Mouse (Mus musculus): ENCODE data around the gene Plvap. TPM values are rescaled to one million over a fixed set of nuclear protein-coding genes. Genes with fewer than 3 reads are reported as not detected.
A peak's percentile ranks its signal among the peaks of the same experiment; 100 is the strongest.

Gene Plvap
- total and polyA plus RNA-seq, 3 experiments = 22.1 to 42.9 (median 28.3) TPM

DNA sequence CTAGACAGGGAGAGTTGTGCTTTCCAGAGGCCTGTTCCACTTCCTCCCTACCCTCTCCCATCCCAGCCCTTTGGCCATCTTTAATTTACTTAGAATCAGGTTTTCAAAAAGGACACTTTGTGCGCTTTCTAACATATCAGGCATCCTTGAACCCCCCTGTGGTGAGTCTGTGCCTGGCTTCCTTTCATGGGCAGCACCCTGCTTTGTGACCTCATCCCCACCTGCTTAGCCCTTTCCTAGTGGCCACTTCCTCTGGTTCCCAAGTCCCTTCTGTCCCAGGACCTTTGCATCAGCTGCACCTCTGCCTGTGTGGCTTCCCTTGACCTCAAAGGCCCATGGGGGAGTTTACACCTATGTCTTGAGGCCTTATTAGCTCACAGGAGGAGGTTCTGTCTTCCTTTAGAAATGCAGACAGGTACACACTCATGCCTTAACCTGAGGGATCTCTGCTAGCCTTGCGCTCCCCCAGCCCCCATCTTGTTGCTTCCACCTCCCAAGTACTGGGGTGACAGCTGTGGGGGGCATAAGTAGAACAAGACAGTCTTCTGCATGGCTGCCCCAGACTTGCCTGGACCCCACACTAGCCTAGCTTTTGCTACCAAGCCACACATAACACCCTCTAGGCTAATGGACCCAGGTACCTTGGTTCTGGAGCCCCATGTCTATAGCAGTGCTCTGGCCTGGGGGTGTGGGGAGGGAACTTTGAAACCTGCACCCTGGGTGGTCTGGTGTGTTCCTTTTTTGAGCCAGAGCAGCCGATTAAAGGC is 41.2 kb downstream of the Plvap start:
- intact Hi-C loops (cut with DNase I) = no loop called here
- H3K4me3 ChIP-seq = peak overlapping the region; percentile 79; the same call in 1 of the 2 replicates
- TF ChIP-seq POLR2A (IDR thresholded peaks at IDR 0.05; ENCODE audit: insufficient read depth, low read depth, low read length) (no peak), CTCF (IDR thresholded peaks at IDR 0.05) (no peak), EP300 (IDR thresholded peaks at IDR 0.05; ENCODE audit: insufficient read depth, low read depth, low read length) (no peak)
- no peaks in the 10 kb centered on the region for H3K36me3 ChIP-seq (ENCODE audit: control insufficient read depth, insufficient read depth, low read length)
- peak overlapping the region; percentile 89; the same call in 1 of the 2 replicates for H3K9ac ChIP-seq (ENCODE audit: low read depth, low read length)
- 85% methylated on average over 3 of the region's 3 CpGs for WGBS
- H3K27ac ChIP-seq = no peak overlapping the region
- H3K79me2 ChIP-seq (replicated peaks; ENCODE audit: control insufficient read depth, insufficient read depth, low read length) = peaks cover 3% of the 10 kb centered on the region; the same call in 1 of the 2 replicates
- H3K4me1 ChIP-seq (ENCODE audit: control insufficient read depth, insufficient read depth, low read length) = peaks cover 7% of the 10 kb centered on the region
- no peaks in the 10 kb centered on the region for H3K27me3 ChIP-seq (ENCODE audit: control insufficient read depth, insufficient read depth, low read length)
- DNase-seq = no peak

GRCm38 (mm10) chr8:71469411-71469810 is 42.1 kb downstream of the Plvap start:
- Histone ChIP-seq H3K27me3 (ENCODE audit: control insufficient read depth, insufficient read depth, low read length) (no peaks in the 10 kb centered on the region), H3K36me3 (ENCODE audit: control insufficient read depth, insufficient read depth, low read length) (no peaks in the 10 kb centered on the region), H3K9ac (ENCODE audit: low read depth, low read length) (peak overlapping the region; percentile 89), H3K4me3 (peak overlapping the region; percentile 79), H3K27ac (peak overlapping the region; percentile 87), H3K79me2 (replicated peaks; ENCODE audit: control insufficient read depth, insufficient read depth, low read length) (peaks cover 3% of the 10 kb centered on the region; the same call in 1 of the 2 replicates), H3K4me1 (ENCODE audit: control insufficient read depth, insufficient read depth, low read length) (peaks cover 7% of the 10 kb centered on the region)
- no peak for TF ChIP-seq POLR2A (IDR thresholded peaks at IDR 0.05; ENCODE audit: insufficient read depth, low read depth, low read length)
- TF ChIP-seq CTCF (IDR thresholded peaks at IDR 0.05) = no peak
- no peak for TF ChIP-seq EP300 (IDR thresholded peaks at IDR 0.05; ENCODE audit: insufficient read depth, low read depth, low read length)
- intact Hi-C loops (cut with DNase I) = no loop called here
- DNase-seq = peak in 1 of 2 experiments; percentile 61
- WGBS = under 1% methylated on average over 24 of the region's 24 CpGs

DNA sequence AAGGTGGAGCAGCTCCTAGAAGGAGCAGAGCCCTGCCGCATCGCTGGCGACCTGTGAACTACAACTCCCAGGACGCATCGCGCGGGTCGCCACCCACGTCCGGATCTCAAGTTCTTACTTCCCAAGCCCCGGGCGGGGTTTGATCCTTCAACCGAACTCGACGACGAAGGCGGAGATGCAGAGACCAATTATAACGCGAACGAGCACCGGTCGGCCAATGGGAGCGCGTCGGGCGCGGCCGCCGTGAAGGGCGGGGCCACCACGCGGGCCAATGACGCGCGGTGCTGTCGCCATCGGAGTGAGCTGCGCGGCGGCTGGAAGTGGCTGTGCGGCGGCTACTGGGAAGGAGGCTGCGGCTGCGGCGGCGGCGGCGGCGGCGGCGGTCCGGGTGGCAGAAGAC is 42.6 kb downstream of the Plvap start, which contains the start of gene Dda1:
Gene Dda1, plus strand, starts transcription at position 284 of the 400 bp plus-strand sequence.
- H3K27ac ChIP-seq = peak within 1 kb of the TSS; percentile 87
- peak; percentile 94 to 99 for DNase-seq
- under 1% methylated on average over 43 of the region's 52 CpGs for WGBS
- no peaks in the 10 kb centered on the region for H3K27me3 ChIP-seq (ENCODE audit: control insufficient read depth, insufficient read depth, low read length)
- intact Hi-C loops (cut with DNase I) = no loop called here
- H3K4me3 ChIP-seq = peak within 1 kb of the TSS; percentile 79
- peak within 1 kb of the TSS; percentile 89 for H3K9ac ChIP-seq (ENCODE audit: low read depth, low read length)
- peaks cover 8% of the 10 kb centered on the region for H3K4me1 ChIP-seq (ENCODE audit: control insufficient read depth, insufficient read depth, low read length)
- H3K79me2 ChIP-seq (replicated peaks; ENCODE audit: control insufficient read depth, insufficient read depth, low read length) = peaks cover 3% of the 10 kb centered on the region; the same call in 1 of the 2 replicates
- no peaks in the 10 kb centered on the region for H3K36me3 ChIP-seq (ENCODE audit: control insufficient read depth, insufficient read depth, low read length)
- TF ChIP-seq CTCF (IDR thresholded peaks at IDR 0.05) (no peak), EP300 (IDR thresholded peaks at IDR 0.05; ENCODE audit: insufficient read depth, low read depth, low read length) (no peak), POLR2A (IDR thresholded peaks at IDR 0.05; ENCODE audit: insufficient read depth, low read depth, low read length) (peak; percentile 54; the same call in 1 of the 2 replicates)

DNA sequence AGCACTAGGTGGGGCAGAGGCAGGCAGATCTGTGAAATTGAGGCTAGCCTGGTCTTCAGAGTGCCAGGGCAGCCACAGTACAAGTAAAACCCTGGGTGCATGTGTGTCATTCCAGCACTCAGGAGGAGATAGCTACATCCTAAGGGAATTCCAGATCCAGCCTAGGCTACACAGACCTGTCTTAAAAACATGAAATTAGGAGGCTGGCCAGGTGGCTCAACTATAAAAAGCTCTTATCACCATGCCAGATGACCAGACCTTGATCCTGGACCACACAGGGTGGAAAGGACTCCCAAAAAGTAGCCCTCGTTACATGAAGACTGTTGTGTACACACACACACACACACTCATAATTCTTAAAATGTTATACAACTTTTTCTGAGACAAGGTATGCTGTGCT is 43.6 kb downstream of the Plvap start:
- 86% methylated on average over 1 of the region's 1 CpGs for WGBS
- Histone ChIP-seq H3K27ac (no peak overlapping the region), H3K9ac (ENCODE audit: low read depth, low read length) (no peak overlapping the region), H3K79me2 (replicated peaks; ENCODE audit: control insufficient read depth, insufficient read depth, low read length) (peaks cover 3% of the 10 kb centered on the region; the same call in 1 of the 2 replicates), H3K36me3 (ENCODE audit: control insufficient read depth, insufficient read depth, low read length) (no peaks in the 10 kb centered on the region), H3K4me1 (ENCODE audit: control insufficient read depth, insufficient read depth, low read length) (peaks cover 11% of the 10 kb centered on the region), H3K27me3 (ENCODE audit: control insufficient read depth, insufficient read depth, low read length) (no peaks in the 10 kb centered on the region), H3K4me3 (no peak overlapping the region)
- intact Hi-C loops (cut with DNase I) = no loop called here
- DNase-seq = no peak
- TF ChIP-seq CTCF (IDR thresholded peaks at IDR 0.05) = no peak
- no peak for TF ChIP-seq POLR2A (IDR thresholded peaks at IDR 0.05; ENCODE audit: insufficient read depth, low read depth, low read length)
- no peak for TF ChIP-seq EP300 (IDR thresholded peaks at IDR 0.05; ENCODE audit: insufficient read depth, low read depth, low read length)

GRCm38 (mm10) chr8:71467201-71467600 is 44.4 kb downstream of the Plvap start:
- no peaks in the 10 kb centered on the region for H3K27me3 ChIP-seq (ENCODE audit: control insufficient read depth, insufficient read depth, low read length)
- no peak for DNase-seq
- no peak overlapping the region for H3K27ac ChIP-seq
- no peaks in the 10 kb centered on the region for H3K36me3 ChIP-seq (ENCODE audit: control insufficient read depth, insufficient read depth, low read length)
- WGBS = 86% methylated on average over 2 of the region's 2 CpGs
- H3K9ac ChIP-seq (ENCODE audit: low read depth, low read length) = no peak overlapping the region
- no peak overlapping the region for H3K4me3 ChIP-seq
- H3K4me1 ChIP-seq (ENCODE audit: control insufficient read depth, insufficient read depth, low read length) = peaks cover 15% of the 10 kb centered on the region
- peaks cover 3% of the 10 kb centered on the region; the same call in 1 of the 2 replicates for H3K79me2 ChIP-seq (replicated peaks; ENCODE audit: control insufficient read depth, insufficient read depth, low read length)
- intact Hi-C loops (cut with DNase I) = no loop called here
- TF ChIP-seq EP300 (IDR thresholded peaks at IDR 0.05; ENCODE audit: insufficient read depth, low read depth, low read length) (no peak), CTCF (IDR thresholded peaks at IDR 0.05) (no peak)

DNA sequence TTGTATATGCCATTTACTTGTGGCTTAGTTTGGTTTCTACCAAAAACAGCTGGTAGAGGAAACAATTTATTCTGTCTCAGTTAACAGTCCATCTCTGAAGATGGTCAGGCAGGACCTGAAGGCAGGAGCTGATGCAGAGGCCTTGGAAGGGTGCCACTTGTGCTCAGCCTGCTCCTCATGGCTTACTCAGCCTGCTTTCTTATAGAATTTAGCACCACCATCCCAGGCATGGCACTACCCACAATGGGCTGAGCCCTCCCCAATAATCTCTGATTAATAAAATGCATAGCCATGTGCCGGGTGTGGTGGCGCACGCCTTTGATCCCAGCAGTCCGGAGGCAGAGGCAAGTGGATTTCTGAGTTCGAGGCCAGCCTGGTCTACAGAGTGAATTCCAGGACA is 45.4 kb downstream of the Plvap start:
- intact Hi-C loops (cut with DNase I) = no loop called here
- Histone ChIP-seq H3K79me2 (replicated peaks; ENCODE audit: control insufficient read depth, insufficient read depth, low read length) (peaks cover 3% of the 10 kb centered on the region; the same call in 1 of the 2 replicates), H3K27ac (no peak overlapping the region), H3K4me1 (ENCODE audit: control insufficient read depth, insufficient read depth, low read length) (peaks cover 15% of the 10 kb centered on the region), H3K36me3 (ENCODE audit: control insufficient read depth, insufficient read depth, low read length) (no peaks in the 10 kb centered on the region), H3K4me3 (no peak overlapping the region), H3K9ac (ENCODE audit: low read depth, low read length) (no peak overlapping the region), H3K27me3 (ENCODE audit: control insufficient read depth, insufficient read depth, low read length) (no peaks in the 10 kb centered on the region)
- TF ChIP-seq CTCF (IDR thresholded peaks at IDR 0.05) = no peak
- TF ChIP-seq POLR2A (IDR thresholded peaks at IDR 0.05; ENCODE audit: insufficient read depth, low read depth, low read length) = no peak
- no peak for TF ChIP-seq EP300 (IDR thresholded peaks at IDR 0.05; ENCODE audit: insufficient read depth, low read depth, low read length)
- whole genome bisulfite sequencing = over 99% methylated on average over 5 of the region's 5 CpGs
- DNase-seq = no peak
